Mouse (Mus musculus) thymus, adult 2 months (tissue): ENCODE measurements around the gene Slc25a39. TPM values are rescaled to one million over a fixed set of nuclear protein-coding genes. Genes with fewer than 3 reads are reported as not detected.
"Not testable (repeated sequence)": the region's sequence is repeated elsewhere in the genome, so short reads cannot be mapped to it uniquely, and the experiment has no call there.

Source experiments
- DNase-seq: peaks from one replicate; pipeline ENCODE4 v3.0.0; 2021
- H3K27ac ChIP-seq: fragments of 200-500 bp; 2 replicates; pipeline ENCODE4 v1.5.1; 2012; ENCODE audit warnings: low read length, control low read depth; ENCODE audit not compliant: control insufficient read depth, insufficient read depth
- H3K27me3 ChIP-seq: fragments of 200-500 bp; 2 replicates; pipeline ENCODE4 v1.6.1; 2012; ENCODE audit warnings: mild to moderate bottlenecking, low read length, moderate library complexity, mixed read lengths; ENCODE audit not compliant: control insufficient read depth, insufficient read depth
- H3K36me3 ChIP-seq: fragments of 200-500 bp; 2 replicates; pipeline ENCODE4 v1.6.1; 2012; ENCODE audit warnings: mild to moderate bottlenecking, low read length, moderate library complexity; ENCODE audit not compliant: control insufficient read depth, insufficient read depth
- H3K4me1 ChIP-seq: fragments of 200-500 bp; replicated peaks from 2 replicates; pipeline ENCODE4 v1.6.1; 2012; ENCODE audit warnings: low read length; ENCODE audit not compliant: control insufficient read depth, insufficient read depth
- H3K4me3 ChIP-seq: fragments of 200-500 bp; 2 replicates; pipeline ENCODE4 v1.5.1; 2012; ENCODE audit warnings: mild to moderate bottlenecking, low read length, control low read depth, moderate library complexity; ENCODE audit not compliant: control insufficient read depth, insufficient read depth
- CTCF ChIP-seq: fragments of 200-500 bp; IDR thresholded peaks from 2 replicates; pipeline ENCODE4 v1.5.1; 2012; ENCODE audit warnings: mild to moderate bottlenecking, control low read depth, low read length, moderate library complexity, borderline replicate concordance; ENCODE audit not compliant: control insufficient read depth, poor library complexity, insufficient read depth; ENCODE audit errors: extremely low read depth
- POLR2A ChIP-seq: fragments of 200-500 bp; IDR thresholded peaks from 2 replicates; pipeline ENCODE4 v1.6.1; 2012; ENCODE audit warnings: mild to moderate bottlenecking, low read length, control low read depth, moderate library complexity; ENCODE audit not compliant: control insufficient read depth, poor library complexity, insufficient read depth; ENCODE audit errors: extremely low read depth
- WGBS: fragments of 180-500 bp; shearing (Covaris S2); methylation state at CpG from one replicate; pipeline ENCODE4 v1.1.7; 2018; 5-methylcytosine and 5-hydroxymethylcytosine counted together
- polyA plus RNA-seq: library from polyadenylated mRNA; depleted of rRNA; stranded (reverse); fragments of >200 nt; gene quantifications from 2 replicates; pipeline ENCODE4 v1.2.3, GENCODE M21; 2012

The Slc25a39 gene
- polyA plus RNA-seq, 1 experiment: 235 TPM

- Histone ChIP-seq H3K27me3 (no peaks in the 10 kb centered on the region; the same call in 1 of the 2 replicates), H3K4me3 (no peak overlapping the region), H3K4me1 (no peaks in the 10 kb centered on the region), H3K27ac (no peak overlapping the region), H3K36me3 (no peaks in the 10 kb centered on the region)
- WGBS: 77% methylated on average over 9 of the region's 9 CpGs
- no peak for DNase-seq
- TF ChIP-seq POLR2A: no peak
- TF ChIP-seq CTCF: no peak
Observed at GRCm38 (mm10) chr11:102367504-102368280, 40.1 kb downstream of the Slc25a39 start.

DNA sequence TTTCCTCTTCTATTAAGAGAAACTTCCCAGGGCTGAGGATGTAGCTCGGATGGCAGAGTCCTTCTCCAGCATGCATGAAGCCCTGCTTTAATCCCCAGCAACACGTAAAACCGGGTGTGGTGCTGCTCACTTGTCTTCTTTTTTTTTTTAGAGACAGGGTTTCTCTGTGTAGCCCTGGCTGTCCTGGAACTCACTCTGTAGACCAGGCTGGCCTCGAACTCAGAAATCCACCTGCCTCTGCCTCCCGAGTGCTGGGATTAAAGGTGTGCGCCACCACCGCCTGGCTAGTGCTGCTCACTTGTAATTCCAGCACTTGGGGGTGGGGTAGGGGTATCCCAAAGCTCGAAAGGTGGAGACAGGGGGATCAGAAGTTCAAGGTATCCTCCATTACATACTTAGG is 41.6 kb downstream of the Slc25a39 start, which contains the start of gene Slc4a1:
Gene Slc4a1, minus strand, starts transcription at position 101 of the 400 bp plus-strand sequence.
- 87% methylated on average over 8 of the region's 8 CpGs for WGBS
- H3K4me1 ChIP-seq, H3K27ac ChIP-seq, DNase-seq, H3K36me3 ChIP-seq, H3K4me3 ChIP-seq, H3K27me3 ChIP-seq: not testable (repeated sequence)

GRCm38 (mm10) chr11:102365699-102366098 is 42.0 kb downstream of the Slc25a39 start:
- no peak for DNase-seq
- Histone ChIP-seq H3K36me3 (no peaks in the 10 kb centered on the region), H3K27me3 (no peaks in the 10 kb centered on the region), H3K4me1 (no peaks in the 10 kb centered on the region), H3K27ac (no peak overlapping the region), H3K4me3 (no peak overlapping the region)
- TF ChIP-seq POLR2A (no peak), CTCF (no peak)
- 84% methylated on average over 4 of the region's 4 CpGs for WGBS

DNA sequence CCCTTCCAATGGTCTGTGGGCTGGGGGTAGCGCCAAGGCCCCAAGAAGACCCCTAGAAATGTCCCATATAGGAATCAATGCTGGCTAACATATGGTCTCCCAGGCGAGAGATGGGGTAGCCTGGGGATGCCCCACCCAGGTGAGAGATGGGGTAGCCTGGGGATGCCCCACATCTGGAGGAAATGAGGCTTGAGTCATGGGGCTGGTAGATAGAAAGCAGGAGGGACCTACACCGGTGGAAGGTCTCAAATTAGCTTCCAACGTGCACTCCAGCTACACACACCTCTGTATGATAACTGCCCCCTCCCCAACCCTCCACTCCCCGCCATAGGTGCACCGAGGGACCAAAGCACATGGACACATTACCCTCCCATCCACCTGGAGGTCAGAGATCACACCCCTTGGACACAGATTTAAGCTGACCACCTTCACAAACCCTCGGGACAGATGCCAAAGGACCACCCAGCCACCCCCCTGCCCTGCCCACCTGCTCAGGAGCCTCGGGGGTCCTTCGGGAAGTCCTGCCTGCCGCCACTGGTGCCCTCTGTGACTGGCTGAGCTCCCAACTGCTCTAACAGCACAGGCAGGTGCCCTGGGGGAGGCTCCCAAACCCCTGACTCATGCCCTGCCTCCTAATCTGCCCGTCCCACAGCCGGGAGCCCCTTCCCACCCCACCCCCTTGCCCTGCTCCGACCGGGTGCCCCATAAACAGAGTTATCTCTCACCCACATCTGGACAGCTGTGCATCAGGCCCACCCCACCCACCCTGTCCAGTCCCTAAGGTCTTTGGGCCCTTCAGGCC is 43.0 kb downstream of the Slc25a39 start:
- Histone ChIP-seq H3K36me3 (no peaks in the 10 kb centered on the region), H3K27me3 (no peaks in the 10 kb centered on the region; the same call in 1 of the 2 replicates), H3K27ac (no peak overlapping the region), H3K4me1 (no peaks in the 10 kb centered on the region), H3K4me3 (no peak overlapping the region)
- TF ChIP-seq CTCF: no peak
- no peak for DNase-seq
- WGBS: 59% methylated on average over 14 of the region's 14 CpGs

- TF ChIP-seq POLR2A (no peak), CTCF (no peak)
- no peak overlapping the region for H3K27ac ChIP-seq
Observed at GRCm38 (mm10) chr11:102363623-102364022, 44.1 kb downstream of the Slc25a39 start.

DNA sequence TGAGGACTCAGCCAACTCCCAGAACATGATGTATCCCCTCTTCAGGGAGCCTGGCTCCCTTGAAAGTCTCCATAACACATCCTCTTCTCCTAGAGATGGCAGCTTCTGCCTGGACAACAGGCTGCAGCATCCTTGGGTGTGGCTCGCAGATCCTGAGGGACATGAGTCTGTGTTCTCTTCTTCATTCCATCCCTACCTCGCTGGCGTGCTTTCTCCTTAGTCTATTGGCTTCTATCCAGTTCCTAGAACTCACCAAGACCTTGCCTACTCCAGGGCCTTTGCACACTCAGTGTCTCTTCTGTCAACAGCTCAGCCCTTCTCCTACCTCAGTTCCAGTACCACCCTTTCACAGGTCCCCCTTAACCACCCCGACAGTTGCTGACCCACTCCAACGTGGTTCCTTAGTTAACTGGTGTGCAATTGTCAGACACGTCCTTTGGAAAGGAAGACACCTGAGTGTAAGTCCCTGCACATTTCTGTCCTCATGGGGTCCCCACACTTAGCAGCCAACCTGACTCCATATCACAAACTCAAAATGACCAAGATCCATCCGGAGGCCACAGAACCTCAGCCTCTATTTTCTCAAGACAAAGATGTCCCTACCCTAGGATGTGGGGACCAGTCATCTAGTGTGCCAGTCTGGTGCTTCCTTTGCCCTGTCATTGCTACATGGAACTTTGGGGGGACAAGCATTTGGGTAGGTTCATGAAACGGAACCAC is 45.8 kb downstream of the Slc25a39 start:
- 86% methylated on average over 8 of the region's 8 CpGs for WGBS
- no peak overlapping the region for H3K27ac ChIP-seq
- no peaks in the 10 kb centered on the region for H3K4me1 ChIP-seq
- H3K27me3 ChIP-seq: no peaks in the 10 kb centered on the region; the same call in 1 of the 2 replicates
- no peak for DNase-seq
- H3K36me3 ChIP-seq: no peaks in the 10 kb centered on the region
- no peak for TF ChIP-seq POLR2A
- TF ChIP-seq CTCF: no peak
- H3K4me3 ChIP-seq: no peak overlapping the region

More at GRCm38 (mm10) chr11:102363623-102364022, 44.1 kb downstream of the Slc25a39 start:
- Histone ChIP-seq H3K27me3 (no peaks in the 10 kb centered on the region; the same call in 1 of the 2 replicates), H3K36me3 (no peaks in the 10 kb centered on the region), H3K4me3 (no peak overlapping the region), H3K4me1 (no peaks in the 10 kb centered on the region)
- WGBS: 81% methylated on average over 2 of the region's 2 CpGs
- no peak for DNase-seq
